Mouse (Mus musculus) cerebellum, adult (tissue): ENCODE data around the gene Mrln.

Experiments used
- ATAC-seq: cut with Nextera tagmentation; 2 replicates; pipeline ENCODE4 v1.9.2; 2017; ENCODE audit warnings: mild to moderate bottlenecking, moderate library complexity, mixed read lengths; ENCODE audit not compliant: insufficient number of reproducible peaks, low FRiP score, low TSS enrichment

Gene Mrln

DNA sequence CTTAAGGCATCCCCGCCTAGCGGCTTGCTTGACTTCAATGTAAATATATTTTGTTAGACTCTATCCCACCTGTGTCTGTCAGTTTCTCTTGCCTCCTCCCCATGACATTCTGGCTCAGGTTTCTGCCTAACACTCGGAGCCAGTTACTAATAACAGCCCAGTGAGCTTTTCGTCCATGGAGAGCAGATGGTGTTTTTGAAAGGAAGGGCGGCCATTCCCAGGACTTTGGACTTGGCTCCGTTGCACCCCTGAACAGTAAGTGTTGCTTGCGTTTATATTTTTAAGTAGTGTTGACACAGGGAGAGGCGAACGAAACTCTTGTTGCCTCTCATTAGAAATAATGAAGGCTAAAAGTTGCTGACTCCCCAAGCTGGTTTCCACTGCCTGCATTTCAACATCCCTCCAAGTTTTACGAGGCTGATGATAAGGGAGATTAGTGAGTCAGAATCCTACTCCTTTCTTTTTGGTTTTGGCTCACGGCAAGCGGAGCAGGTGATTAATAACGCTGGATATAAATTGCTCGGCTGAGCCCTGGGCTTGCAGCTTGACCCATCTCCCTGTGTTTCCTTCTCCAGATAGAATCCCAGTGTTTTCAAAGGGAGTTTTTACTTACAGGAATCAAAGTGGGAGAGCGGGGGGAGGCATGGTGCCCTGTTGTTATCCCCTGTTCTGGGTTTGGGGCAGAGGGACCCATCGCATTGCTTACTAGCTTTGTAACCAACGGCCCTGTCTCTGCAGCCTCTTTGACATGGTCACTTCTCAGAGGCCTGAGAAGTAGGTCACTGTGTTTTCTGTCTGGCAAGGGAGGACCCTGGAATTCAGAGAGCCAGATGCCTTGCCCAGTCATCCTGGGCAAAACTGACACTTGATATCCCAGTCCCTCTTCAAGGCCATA, at the start of gene Mrln:
TSS of gene Mrln (plus strand) at position 160 of the 895 bp plus-strand sequence.
- ATAC-seq: peak; percentile 90

DNA sequence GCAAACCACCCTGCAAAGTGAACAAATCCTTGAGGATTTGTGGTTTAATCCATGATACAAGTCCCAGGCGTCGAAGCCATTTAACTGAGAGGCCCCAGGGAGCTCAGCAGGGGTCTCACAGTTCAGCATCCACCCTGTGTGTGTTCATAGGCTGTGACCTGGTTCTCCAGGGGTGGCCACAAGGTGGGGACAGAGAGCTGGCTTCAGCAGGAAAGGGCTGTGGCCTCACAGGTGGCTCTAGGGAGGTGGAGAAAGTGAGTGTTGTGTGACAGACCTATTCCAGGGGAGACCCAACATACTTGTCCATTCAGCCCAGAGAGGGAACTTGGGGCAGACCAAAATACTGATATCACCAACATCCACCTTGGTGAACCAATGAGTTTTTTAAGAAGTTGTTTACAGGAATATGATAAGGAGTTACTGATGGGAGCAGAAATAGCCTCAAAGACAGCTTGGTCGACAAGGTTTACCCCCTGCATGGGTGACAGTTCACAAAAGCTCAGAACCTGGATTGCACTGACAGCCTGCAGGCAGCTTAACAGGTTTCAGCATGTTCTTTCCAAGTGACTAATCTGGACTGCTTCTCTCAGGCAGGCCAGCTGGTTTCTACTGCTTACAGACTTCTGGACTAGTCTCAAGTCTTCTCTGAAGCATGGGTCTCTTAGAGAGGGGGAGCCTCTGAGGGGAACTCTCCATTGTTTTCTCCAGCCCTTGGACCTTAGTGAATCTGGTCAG, 47.9 kb upstream of the Mrln start:
- ATAC-seq: no peak

DNA sequence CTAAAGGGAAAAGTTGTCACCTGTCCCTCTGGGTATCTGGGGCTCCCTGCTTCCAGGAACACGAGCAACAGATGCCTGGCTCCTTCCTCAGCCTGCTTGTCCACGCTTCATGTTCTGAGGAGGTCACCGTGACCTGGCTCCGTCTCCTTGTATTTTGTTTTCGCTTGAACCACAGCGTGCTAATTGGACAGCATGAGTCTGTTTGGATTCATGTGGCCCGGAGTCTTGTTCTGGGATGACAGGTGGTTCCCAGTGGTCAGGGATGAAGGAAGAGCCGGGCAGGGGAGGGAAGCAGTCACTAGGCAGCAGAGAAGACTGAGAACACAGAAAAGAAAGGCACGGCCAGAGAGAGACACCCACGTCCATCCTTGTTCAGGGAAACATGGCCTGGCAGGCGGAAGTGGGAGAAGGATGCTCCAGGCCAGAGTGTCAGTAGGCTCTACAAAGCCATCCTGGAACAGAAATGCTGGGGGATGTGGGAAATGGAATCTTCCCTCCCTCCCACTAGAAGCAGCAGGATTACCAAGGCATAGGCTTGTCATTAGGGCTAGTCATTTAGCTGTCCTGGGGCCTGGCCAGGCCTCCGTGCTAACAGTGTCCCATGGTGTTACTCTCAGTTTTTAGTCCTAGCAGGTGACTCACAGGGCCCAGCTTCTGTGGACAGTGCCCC, 44.7 kb upstream of the Mrln start:
- peak; percentile 45 for ATAC-seq

DNA sequence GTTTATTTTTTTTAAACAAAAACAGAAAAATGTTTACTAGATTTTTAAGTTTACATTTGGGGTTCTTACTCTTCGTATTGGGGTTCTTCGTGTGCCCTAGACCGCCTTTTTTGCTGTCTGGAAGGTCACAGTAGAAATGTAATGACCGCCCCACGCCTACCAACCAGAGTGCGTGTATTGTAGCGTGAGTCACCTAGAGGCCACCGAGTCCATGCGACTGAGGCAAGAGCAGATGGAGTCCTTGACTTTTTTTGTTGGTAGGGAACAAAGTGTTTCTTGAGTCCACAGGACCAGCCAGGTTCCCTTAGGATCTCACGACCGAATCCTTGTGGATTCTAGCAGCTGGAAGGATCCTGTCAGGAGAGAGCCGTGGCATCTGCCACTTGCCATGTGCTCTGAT, 43.7 kb upstream of the Mrln start:
- ATAC-seq: no peak

DNA sequence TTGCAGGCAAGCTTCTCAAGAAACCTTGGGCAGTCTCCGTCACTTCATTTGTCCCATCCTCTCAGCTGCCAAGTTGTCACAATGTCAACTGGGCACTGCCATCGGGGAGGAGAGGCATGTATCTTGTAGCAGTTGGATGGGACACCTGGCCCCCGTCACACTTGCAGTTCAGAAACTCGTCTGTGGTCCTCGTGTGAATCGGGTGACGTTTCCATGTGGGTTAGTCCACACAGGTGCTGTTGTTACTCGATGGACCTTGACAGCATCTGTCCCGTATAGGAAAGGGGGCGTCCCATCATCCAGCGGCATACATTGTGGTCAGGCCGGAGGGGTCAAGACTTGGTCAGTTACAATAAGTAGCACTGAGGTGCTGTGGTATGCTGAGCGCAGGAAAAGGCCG, 43.0 kb upstream of the Mrln start:
- ATAC-seq: no peak

DNA sequence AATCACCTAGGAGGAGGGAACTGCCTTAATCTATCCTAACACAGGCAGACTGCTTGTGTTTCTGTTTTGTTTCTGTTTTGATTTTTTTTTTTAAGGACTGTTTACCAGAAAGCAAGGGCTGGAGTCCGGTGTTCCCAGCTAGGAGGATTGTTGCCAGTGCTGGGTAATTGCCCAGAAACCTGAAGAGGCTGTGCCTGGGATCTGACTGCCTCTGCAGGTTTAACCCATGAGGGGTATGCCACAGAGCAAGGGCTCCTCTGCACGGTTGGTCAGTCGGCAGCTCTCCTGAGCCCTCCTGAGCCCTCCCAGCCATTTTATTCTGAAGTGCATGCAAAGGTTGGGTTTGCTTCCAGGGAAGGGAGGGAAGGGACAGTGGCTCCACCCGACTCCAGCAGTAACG, 40.8 kb upstream of the Mrln start:
- ATAC-seq: peak; percentile 70

DNA sequence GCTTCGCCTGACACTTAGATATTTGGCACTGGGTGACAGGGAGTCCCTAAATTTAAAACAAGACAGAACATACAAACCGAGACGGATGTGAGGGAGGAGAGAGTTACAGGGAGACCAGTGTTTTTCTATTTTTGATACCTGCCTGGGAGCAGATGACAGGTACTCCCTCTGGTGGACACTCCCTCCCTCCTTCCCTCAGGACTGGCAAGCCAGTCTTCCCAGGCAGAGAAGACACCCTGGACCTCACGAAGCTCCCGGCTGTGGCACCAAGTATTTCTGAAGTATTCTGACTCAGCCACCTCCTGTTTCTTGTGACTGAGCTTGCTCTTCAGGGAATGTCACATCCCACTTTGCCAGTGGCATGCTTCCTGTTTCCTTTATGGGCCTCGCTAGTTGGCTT, 38.6 kb upstream of the Mrln start:
- ATAC-seq: peak; percentile 54

DNA sequence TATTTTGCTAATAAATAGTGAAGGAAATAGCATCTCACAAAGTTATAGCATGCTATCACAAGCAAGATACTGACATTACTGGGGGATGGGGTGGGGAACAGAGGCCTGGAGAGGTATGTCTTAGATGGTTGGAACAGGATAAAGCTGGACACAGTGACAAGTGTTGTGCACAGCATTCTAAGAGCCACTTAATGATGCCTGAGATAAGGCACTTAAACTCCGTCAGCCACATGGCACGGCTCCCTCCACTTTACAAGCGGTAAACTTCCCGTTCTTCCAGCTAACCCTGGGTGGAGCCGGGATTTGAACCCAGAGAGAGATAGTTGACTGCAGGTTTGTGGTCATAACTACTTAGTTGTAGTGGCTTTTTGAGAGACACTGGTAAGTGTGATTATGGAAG, 38.0 kb upstream of the Mrln start:
- no peak for ATAC-seq

DNA sequence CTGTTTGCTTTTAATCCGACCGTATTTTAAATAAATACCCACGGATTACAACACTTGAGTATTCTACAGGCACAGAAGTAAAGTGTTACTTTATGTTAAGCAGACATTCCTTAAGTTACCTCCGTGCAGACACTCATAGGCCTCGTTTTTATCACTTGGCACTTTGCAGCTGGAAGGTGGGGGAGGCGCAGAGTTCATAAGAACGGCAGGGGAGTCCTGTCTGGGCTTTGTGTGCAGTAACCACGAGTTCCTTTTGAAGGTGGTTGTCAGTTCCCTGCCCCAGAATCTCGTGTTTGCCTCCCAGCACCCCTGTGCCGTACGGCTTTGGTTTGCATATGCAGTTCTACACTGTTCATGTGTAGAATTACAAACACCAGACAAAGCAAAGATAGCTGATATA, 36.8 kb upstream of the Mrln start:
- no peak for ATAC-seq

DNA sequence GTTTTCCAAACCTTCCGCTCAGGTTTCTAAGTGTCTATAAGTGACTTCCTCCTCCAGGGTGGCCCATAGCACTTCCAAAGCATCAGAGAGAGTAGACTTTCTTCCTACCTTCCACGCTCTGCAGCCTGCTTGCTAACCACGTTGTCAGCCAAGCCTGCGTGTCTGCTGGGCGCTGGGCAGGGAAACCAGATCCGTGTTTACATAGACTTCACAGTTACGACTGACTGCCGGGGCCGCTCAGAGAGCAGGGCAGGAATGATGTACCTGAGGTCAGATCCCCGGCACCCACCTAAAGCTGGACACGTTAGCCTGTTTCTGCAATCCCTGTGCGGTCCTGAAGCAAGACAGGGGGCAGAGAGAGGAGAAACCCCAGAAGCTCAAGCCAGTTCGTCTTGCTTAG, 36.1 kb upstream of the Mrln start:
- no peak for ATAC-seq

DNA sequence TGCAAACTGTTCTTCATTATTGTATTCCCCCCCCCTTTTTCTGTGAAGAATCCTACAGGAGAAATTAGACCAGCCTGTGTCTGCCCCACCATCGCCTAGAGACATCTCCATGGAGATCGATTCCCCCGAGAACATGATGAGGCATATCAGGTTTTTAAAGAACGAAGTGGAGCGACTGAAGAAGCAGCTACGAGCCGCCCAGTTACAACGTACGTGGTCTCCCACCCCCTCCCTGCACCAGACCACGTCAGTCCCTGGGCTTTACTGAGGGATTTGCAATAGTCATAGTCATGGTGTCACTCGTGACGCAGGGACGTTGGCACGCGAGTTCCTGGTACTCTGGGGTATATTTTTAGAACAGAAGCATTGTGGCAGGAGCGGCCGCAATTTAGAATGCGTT, 35.4 kb upstream of the Mrln start:
- ATAC-seq: no peak

DNA sequence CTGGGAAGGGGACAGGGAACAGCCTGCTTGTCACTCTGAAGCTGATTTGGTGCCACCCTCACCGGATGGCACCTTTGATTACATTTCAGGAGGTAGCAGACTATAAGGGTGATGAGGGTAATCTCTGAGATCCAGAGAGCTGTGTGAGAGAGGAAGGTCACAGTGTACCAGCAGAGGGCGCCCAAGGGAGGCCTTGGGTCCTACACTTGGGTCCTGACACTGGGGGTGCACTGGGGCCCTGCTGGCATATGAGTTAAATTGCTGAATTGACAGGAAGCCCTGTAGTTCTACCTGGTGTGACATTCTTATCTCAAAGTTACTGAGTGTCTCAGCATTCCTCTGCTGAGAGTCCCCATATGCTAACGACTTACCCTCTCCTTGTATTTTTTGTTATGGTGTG, 31.1 kb upstream of the Mrln start:
- ATAC-seq: peak; percentile 57; the same call in 1 of the 2 replicates

DNA sequence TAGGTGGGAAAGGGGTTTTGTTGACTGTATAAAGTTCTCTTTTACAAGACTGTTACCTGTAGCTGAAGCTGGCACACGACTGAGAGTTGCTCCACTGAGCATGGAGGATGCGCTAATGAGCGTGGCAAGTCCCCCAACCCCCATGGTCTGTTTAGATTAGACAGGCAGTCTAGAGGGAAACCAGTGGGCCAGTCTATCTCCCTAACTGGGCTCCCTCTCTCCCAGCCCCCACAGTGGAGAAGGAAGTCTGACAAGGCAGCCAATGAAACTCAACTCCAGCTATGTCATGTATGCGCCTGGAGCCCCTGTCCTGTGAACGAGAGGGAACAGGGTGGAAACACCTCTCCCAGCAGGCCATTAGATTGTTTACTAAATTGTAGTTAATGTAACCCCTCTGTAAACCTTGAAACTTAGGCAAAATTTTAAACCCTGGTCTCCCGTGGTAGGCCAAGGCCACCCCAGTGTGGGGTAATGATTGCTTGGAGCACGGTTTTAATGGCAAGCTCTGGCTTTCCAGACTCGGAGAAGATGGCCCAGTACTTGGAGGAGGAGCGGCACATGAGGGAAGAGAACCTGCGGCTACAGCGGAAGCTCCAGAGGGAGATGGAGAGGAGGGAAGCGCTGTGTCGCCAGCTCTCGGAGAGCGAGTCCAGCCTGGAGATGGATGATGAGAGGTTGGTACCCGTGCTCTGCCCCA, 29.8 kb upstream of the Mrln start:
- ATAC-seq: no peak

DNA sequence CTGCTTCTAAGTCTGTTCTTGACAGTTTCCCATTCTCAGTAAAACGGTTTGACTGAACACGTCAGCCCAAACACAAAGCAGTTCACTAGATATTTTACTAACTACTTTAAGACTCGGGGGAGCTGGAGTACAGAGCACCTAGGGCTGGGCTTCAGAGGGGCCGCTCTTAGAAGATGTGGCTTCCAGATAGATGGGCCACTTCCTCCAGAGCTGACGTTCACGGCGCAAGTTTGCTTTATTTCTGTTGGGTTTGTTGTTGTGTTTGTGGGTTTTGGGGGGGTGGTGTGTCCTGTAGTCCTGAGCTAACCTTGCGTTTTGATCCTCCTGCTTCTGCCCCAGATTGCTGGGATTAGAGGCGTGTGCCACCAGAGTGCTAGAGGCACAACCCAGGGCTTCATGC, 23.7 kb upstream of the Mrln start:
- ATAC-seq: no peak

DNA sequence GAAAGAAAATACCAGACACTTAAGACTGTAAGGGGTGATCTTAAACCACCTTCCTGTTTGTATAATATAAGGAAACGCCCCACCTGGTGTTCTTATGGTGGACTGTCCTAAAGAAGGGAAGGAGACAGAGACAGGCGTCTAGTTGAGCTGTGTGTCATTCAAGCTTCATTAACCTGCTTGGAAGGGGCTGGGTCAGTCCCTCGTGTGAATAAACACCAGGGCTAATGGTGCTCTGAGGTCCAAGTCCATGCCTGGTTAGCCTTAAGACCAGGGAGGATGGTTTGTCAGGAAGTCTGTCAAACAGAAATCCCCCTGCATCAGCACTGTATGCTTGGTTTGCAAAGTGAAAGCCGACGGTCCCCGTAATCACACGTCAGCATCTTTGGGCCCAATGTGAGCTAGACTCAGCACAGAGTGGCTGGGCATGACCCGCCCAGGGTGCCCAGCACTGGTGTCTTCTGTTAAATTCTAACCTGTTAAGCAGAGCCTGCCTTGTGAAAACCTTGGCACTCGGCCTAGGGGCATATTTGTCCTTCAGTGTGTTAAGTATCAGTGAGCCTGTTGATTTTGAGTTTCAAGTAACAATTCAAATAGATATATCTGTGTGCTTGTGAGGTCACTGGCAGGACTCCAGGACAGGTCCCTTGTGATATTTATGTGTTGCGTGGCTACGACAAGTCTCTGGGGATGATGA, 23.0 kb upstream of the Mrln start:
- ATAC-seq: no peak

DNA sequence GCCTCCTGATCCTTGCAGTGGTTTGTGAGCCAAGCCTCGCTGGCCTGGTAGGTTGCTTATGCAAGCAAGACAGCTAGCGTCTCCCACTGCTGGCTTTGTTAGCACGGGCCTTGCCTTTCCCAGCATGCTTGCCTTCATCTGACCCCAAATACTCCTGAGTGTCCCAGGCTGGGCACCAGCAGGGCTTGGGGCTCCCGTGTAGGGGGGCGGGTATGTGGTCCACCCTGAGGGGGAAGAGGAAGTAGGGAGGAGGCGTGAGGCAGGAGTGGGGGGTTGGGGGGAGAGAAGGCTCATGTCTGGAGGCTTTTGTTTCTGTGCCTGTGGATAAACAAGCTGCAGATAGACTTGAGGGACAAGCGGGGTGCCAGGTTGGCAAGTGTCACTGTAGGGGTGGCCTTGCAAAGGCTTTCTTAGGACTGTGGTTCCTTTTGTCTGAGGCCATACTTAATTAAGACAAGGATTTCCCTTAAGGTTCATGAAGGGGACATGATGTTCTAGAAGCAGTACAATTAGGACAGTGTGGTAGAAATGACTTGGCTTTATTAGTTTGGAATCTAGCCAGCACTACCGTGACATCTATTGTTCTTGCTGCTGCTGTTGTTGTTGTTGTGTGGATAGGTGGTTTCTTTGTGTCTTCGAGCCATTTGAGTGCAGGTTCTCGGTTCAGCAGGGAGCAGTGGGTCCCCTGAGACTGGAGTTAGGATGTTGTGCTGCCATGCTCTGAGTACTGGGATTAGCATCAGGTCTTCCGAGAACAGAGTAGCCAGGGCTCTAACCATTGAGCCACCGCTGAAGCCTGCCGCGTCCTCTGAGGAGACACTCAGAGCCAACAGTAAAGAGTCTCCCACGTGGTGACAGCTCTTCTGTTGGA, 21.0 kb upstream of the Mrln start:
- ATAC-seq: no peak; the same call in 1 of the 2 replicates

DNA sequence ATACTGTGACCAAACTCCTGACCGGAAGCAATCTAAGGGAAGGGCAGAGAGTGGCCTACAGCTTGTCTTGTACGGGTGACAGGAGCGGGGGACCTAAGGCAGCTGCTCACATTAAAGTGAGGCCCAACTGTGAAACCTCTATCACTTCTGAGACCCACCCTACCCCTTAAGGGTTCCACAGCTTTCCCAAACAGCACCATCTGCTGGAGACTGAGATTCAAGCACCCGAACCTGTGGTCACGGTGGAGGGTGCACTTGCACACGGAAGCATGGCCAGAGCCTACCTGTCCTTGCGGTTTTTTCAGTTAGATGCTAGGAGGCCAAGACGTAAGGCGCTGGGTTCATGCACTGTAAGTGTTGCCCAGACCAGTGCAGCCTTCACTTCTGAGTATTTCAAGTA, 18.3 kb upstream of the Mrln start:
- peak; percentile 37; the same call in 1 of the 2 replicates for ATAC-seq

DNA sequence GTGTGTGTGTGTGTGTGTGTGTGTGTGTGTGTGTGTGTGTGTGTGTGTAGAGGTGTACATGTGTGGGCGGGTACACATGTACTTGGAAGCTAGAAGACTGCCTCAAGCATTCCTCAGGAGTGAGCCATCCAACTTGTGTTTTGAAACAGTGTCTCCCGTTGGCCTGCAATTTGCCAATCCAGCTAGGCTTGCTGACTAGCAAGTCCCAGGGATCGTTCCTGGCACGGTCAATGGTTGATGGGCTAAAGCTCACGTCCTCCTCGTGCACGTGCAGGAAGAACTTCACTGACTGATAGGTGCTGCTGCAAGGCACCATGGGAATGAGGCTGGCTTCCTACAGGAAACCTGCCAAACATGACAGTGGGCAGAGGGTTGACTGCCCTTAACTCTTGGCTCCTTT, 17.9 kb upstream of the Mrln start:
- no peak for ATAC-seq

DNA sequence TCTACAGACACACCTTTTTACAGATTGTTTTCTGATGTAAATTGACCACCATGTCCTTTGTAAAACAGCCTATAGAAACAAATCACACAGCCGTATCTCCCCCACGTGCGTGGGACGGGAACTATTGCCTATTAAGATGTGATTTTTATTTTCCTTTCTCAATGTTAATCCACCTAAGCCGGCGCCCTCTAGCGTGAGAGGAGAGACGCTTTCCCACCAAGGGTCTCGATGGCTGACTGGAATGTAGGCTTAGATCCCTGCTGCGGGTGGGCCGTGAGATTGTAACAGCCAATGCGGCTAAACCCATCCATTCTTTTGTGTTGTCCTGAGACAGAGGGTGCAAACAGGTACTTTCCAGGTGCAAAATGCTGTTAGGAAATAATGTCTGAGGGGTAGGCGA, 14.6 kb upstream of the Mrln start:
- ATAC-seq: no peak
